Mouse (Mus musculus) E14TG2a.4 (cell line): ENCODE data around the gene Gm44511.

Experiments
- CTCF ChIP-seq: conservative IDR thresholded peaks from 2 replicates; pipeline ENCODE4 v1.5.1; 2014; ENCODE audit warnings: low read length
- NANOG ChIP-seq: IDR thresholded peaks from 2 replicates; pipeline ENCODE4 v1.6.1; 2014; ENCODE audit warnings: borderline replicate concordance, low read length, mixed read lengths

DNA sequence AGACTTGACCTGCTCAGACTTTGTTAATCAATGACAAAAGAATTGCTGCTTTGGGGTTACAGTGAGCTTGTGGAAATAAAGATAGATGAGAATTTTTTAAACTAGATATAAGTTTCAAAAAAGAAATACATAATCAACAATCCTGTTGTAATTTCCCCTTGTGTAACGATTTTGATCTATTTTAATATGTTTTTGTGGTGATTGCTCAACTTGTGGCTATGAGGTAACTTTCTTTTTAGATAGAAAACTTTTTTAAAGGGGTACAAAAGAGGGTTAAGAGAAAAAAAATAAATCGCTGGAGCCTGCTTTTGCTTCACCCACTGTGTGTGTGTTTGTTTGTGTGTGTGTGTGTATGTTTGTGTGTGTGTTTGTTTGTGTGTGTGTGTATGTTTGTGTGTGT is 25.0 kb upstream of the Gm44511 start:
- no peak for TF ChIP-seq CTCF
- no peak for TF ChIP-seq NANOG
